Mouse (Mus musculus): ENCODE measurements at regions not wholly inside any gene's neighbourhood (a gene's known extent, or its start where the extent isn't known, plus 50 kb on each side); places are given as distances from the start of the nearest gene placed in this dataset.

DNA sequence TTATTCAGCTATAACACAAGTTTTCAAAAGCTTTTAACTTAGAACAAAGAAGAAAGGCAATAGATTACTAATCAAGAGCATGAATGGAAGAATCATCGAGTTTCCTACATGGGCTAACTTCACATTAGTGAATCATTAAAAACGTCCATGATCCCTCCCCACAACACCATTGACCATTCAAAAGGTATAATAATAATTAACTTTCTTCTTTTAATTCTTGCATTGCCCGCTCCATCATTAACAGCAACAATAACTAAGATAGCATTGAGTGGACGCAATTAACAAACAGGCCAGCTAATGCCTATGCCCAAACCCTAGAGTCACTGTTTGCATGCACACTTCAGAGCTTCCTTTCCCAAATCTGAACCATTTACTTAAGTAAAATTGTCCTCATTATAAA, 57.0 kb upstream of the Zcchc13 start:
- peaks cover 21% of the 10 kb centered on the region; the same call in 1 of the 2 replicates for H3K36me3 ChIP-seq
- no peaks in the 10 kb centered on the region for H3K27me3 ChIP-seq (ENCODE audit: insufficient read depth, poor library complexity, severe bottlenecking)
- DNase-seq (ENCODE audit: low spot score), result no peak
- no peak overlapping the region for H3K4me3 ChIP-seq
- 87% methylated on average over 4 of the region's 4 CpGs for WGBS
- no peaks in the 10 kb centered on the region for H3K9me3 ChIP-seq
- H3K4me1 ChIP-seq (replicated peaks), result no peaks in the 10 kb centered on the region
- H3K27ac ChIP-seq, result no peak overlapping the region

DNA sequence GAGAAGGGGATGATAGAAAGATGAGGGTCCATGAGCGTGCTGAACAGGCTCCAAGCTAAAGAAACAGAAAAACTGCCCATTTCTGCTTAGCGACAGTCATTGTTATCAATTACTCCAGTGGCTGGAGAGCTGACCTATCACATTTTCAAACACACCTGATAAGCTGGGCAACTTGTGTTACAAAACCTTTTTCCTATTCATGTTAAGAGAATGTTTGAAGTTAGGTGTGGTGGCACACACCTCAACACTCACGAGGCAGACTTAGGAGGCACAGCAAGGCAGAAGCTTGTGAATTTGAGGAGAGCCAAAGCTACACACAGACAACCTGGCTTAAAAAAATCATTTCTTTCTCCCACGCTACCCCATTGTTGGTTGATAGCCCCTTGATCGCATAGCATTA, 50.9 kb upstream of the Zcchc13 start:
- WGBS, result 95% methylated on average over 5 of the region's 5 CpGs
- H3K4me3 ChIP-seq, result no peak overlapping the region
- H3K9me3 ChIP-seq, result no peaks in the 10 kb centered on the region
- H3K27me3 ChIP-seq (ENCODE audit: insufficient read depth, poor library complexity, severe bottlenecking), result no peaks in the 10 kb centered on the region
- peaks cover 27% of the 10 kb centered on the region for H3K36me3 ChIP-seq
- no peak for DNase-seq (ENCODE audit: low spot score)
- H3K27ac ChIP-seq, result no peak overlapping the region
- no peaks in the 10 kb centered on the region for H3K4me1 ChIP-seq (replicated peaks)

MicroRNAs encoded in the stretch of these regions (microRNA counts, 519-probe panel; counts per million panel counts)
- microRNA mmu-miR-374, result 2,824 counts per million, percentile 81 among the panel's probes with 10 or more counts
- microRNA mmu-miR-421, result 1,255 counts per million, percentile 77 among the panel's probes with 10 or more counts

Data from hindbrain, embryonic 10.5 days (tissue).